Mouse (Mus musculus): ENCODE data around the gene Hmga2.

DNA sequence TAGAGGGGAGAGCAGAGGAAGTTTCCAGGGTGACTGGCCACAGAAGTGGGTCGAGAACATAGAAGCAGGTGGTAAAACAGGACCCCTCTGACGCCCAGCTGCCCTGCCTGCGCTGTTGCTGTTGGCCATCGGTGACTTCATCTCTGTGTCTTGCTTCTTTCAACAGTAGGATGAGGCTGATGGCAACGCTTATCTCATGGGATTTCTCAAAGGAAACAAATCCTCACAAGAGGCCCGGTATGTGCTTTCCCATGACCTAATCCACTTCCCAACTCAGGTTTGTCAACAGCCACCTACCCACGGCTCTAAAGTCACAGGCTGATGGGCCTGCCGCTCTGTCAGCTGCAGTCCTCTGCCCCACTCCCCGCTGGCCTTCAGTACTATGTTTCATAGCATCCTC, 52.3 kb downstream of the Hmga2 start:
- TF ChIP-seq CTCF (IDR thresholded peaks at IDR 0.05; ENCODE audit: insufficient read depth, low read depth, low read length) (no peak), POLR2A (IDR thresholded peaks at IDR 0.05; ENCODE audit: insufficient read depth, low read depth, low read length) (no peak)

All from olfactory bulb, adult 2 months (tissue).